Comparison of ENCODE assay signal across 8 mouse cellular contexts in genomic region chr19:8966590-8967372, GRCm38 (mm10). TPM values are rescaled to one million over a fixed set of nuclear protein-coding genes. Genes with fewer than 3 reads are reported as not detected.
DNase-seq lines count a peak whose midpoint lies in the region; ATAC-seq and TF ChIP-seq lines count a peak whose summit lies in the region.

TSS of gene Eef1g (plus strand) at chr19:8967041.

- peak; percentile 100 for ATAC-seq in heart, embryonic 15.5 days (replicated peaks; ENCODE audit: insufficient number of reproducible peaks, insufficient read depth, low FRiP score, low read depth)
- ATAC-seq in liver, embryonic 14.5 days (ENCODE audit: insufficient read depth) = peak; percentile 99
- peak; percentile 98 for ATAC-seq in neural tube, embryonic 11.5 days (ENCODE audit: insufficient read depth, low FRiP score, low TSS enrichment)
- ATAC-seq in stomach, postnatal 0 days (ENCODE audit: low FRiP score, low TSS enrichment) = peak; percentile 99

- H3K36me3 ChIP-seq in forebrain, embryonic 10.5 days (replicated peaks) = peaks cover 80% of the 10 kb centered on the region
- peaks cover 62% of the 10 kb centered on the region for H3K36me3 ChIP-seq in heart, embryonic 15.5 days
- H3K36me3 ChIP-seq in liver, embryonic 14.5 days (replicated peaks; ENCODE audit: control insufficient read depth, insufficient read depth, low read depth) = peaks cover 61% of the 10 kb centered on the region
- H3K36me3 ChIP-seq in neural tube, embryonic 11.5 days (ENCODE audit: control insufficient read depth, insufficient read depth, low read length) = peaks cover 37% of the 10 kb centered on the region
- H3K36me3 ChIP-seq in stomach, postnatal 0 days (ENCODE audit: control insufficient read depth, insufficient read depth, low read length) = peaks cover 29% of the 10 kb centered on the region

- peaks cover 30% of the 10 kb centered on the region for H3K4me1 ChIP-seq in forebrain, embryonic 10.5 days
- H3K4me1 ChIP-seq in heart, embryonic 15.5 days (replicated peaks) = peaks cover 24% of the 10 kb centered on the region
- H3K4me1 ChIP-seq in liver, embryonic 14.5 days (replicated peaks; ENCODE audit: control insufficient read depth in 2 of 2, insufficient read depth in 2 of 2, low read length in 1 of 2) = peaks cover 8% of the 10 kb centered on the region in 2 experiments
- H3K4me1 ChIP-seq in neural tube, embryonic 11.5 days (ENCODE audit: control insufficient read depth, insufficient read depth, low read length) = no peaks in the 10 kb centered on the region
- H3K4me1 ChIP-seq in stomach, postnatal 0 days (replicated peaks; ENCODE audit: control insufficient read depth, insufficient read depth) = 0 out of 2 replicates have a peak, but pooled peaks cover 3% of the 10 kb centered on the region

- DNase-seq in CD8-positive naive resting alpha-beta T cell, adult 2 months (ENCODE audit: low read depth in 2 of 2, low spot score in 2 of 2) = peak; percentile 97 to 98
- peak; percentile 96 for DNase-seq in c-Kit-positive CD71-negative TER-119-negative erythroid progenitor cells, embryonic 14.5 days (ENCODE audit: low read depth)
- DNase-seq in forebrain, embryonic 10.5 days (ENCODE audit: extremely low spot score, low spot score) = peak; percentile 99
- DNase-seq in kidney, postnatal 25 days = peak; percentile 99 to 100
- peak; percentile 99 for DNase-seq in liver, embryonic 14.5 days (ENCODE audit: low read depth in 3 of 3, low spot score in 3 of 3)
- DNase-seq in neural tube, embryonic 11.5 days (ENCODE audit: low spot score) = peak; percentile 99
- peak; percentile 100 for DNase-seq in stomach, postnatal 0 days (ENCODE audit: low spot score)

- H3K9me3 ChIP-seq in forebrain, embryonic 10.5 days = no peaks in the 10 kb centered on the region
- H3K9me3 ChIP-seq in heart, embryonic 15.5 days (replicated peaks) = no peaks in the 10 kb centered on the region
- H3K9me3 ChIP-seq in liver, embryonic 14.5 days (ENCODE audit: control insufficient read depth, low read length) = no peaks in the 10 kb centered on the region
- no peaks in the 10 kb centered on the region for H3K9me3 ChIP-seq in neural tube, embryonic 11.5 days (ENCODE audit: control insufficient read depth, low read length)
- H3K9me3 ChIP-seq in stomach, postnatal 0 days (ENCODE audit: control insufficient read depth, low read length) = no peaks in the 10 kb centered on the region

- no peaks in the 10 kb centered on the region for H3K27me3 ChIP-seq in forebrain, embryonic 10.5 days (ENCODE audit: poor library complexity, severe bottlenecking)
- H3K27me3 ChIP-seq in heart, embryonic 15.5 days = no peaks in the 10 kb centered on the region
- no peaks in the 10 kb centered on the region for H3K27me3 ChIP-seq in liver, embryonic 14.5 days (ENCODE audit: control insufficient read depth, insufficient read depth, low read length)
- H3K27me3 ChIP-seq in neural tube, embryonic 11.5 days (ENCODE audit: control insufficient read depth, insufficient read depth, low read length) = no peaks in the 10 kb centered on the region
- no peaks in the 10 kb centered on the region for H3K27me3 ChIP-seq in stomach, postnatal 0 days (ENCODE audit: control insufficient read depth, insufficient read depth, low read length)

- 2% methylated on average over 52 of the region's 52 CpGs for WGBS in forebrain, embryonic 10.5 days
- WGBS in heart, embryonic 15.5 days = under 1% methylated on average over 52 of the region's 52 CpGs
- WGBS in liver, embryonic 14.5 days (ENCODE audit: insufficient replicate concordance) = under 1% methylated on average over 52 of the region's 52 CpGs
- WGBS in neural tube, embryonic 11.5 days = under 1% methylated on average over 52 of the region's 52 CpGs
- WGBS in stomach, postnatal 0 days = under 1% methylated on average over 52 of the region's 52 CpGs

- H3K4me3 ChIP-seq in forebrain, embryonic 10.5 days = peak within 1 kb of the TSS; percentile 90
- H3K4me3 ChIP-seq in heart, embryonic 15.5 days = peak within 1 kb of the TSS; percentile 80
- peak within 1 kb of the TSS; percentile 68 to 91 for H3K4me3 ChIP-seq in liver, embryonic 14.5 days (ENCODE audit: insufficient read depth in 1 of 2, low read depth in 2 of 2, low read length in 2 of 2)
- H3K4me3 ChIP-seq in neural tube, embryonic 11.5 days (ENCODE audit: low read depth, low read length) = peak within 1 kb of the TSS; percentile 92
- H3K4me3 ChIP-seq in stomach, postnatal 0 days (ENCODE audit: low read depth, low read length) = peak within 1 kb of the TSS; percentile 82

- peak within 1 kb of the TSS; percentile 94 for H3K27ac ChIP-seq in forebrain, embryonic 10.5 days
- peak within 1 kb of the TSS; percentile 91 for H3K27ac ChIP-seq in heart, embryonic 15.5 days
- peak within 1 kb of the TSS; percentile 76 for H3K27ac ChIP-seq in liver, embryonic 14.5 days
- peak within 1 kb of the TSS; percentile 79 for H3K27ac ChIP-seq in neural tube, embryonic 11.5 days (ENCODE audit: low read depth, low read length)
- H3K27ac ChIP-seq in stomach, postnatal 0 days (replicated peaks) = peak within 1 kb of the TSS; percentile 92

- TF ChIP-seq EP300 in liver, embryonic 14.5 days (IDR thresholded peaks at IDR 0.05; ENCODE audit: low read depth) = no peak
- no peak for TF ChIP-seq EP300 in stomach, postnatal 0 days (optimal IDR thresholded peaks at IDR 0.05)

- TF ChIP-seq CTCF in liver, embryonic 14.5 days (IDR thresholded peaks at IDR 0.05; ENCODE audit: low read depth) = no peak
- no peak for TF ChIP-seq CTCF in stomach, postnatal 0 days (IDR thresholded peaks at IDR 0.05; ENCODE audit: low read depth)

- H3K9ac ChIP-seq in heart, embryonic 15.5 days = peak within 1 kb of the TSS; percentile 73
- peak within 1 kb of the TSS; percentile 73 for H3K9ac ChIP-seq in liver, embryonic 14.5 days (replicated peaks)
- peak within 1 kb of the TSS; percentile 93 for H3K9ac ChIP-seq in neural tube, embryonic 11.5 days (ENCODE audit: low read length)
- H3K9ac ChIP-seq in stomach, postnatal 0 days (ENCODE audit: low read length) = peak within 1 kb of the TSS; percentile 86

- H3K4me2 ChIP-seq in heart, embryonic 15.5 days = peak within 1 kb of the TSS; percentile 73
- H3K4me2 ChIP-seq in liver, embryonic 14.5 days (ENCODE audit: low read depth) = peak within 1 kb of the TSS; percentile 81
- peak within 1 kb of the TSS; percentile 85 for H3K4me2 ChIP-seq in neural tube, embryonic 11.5 days (ENCODE audit: low read depth)
- peak within 1 kb of the TSS; percentile 93 for H3K4me2 ChIP-seq in stomach, postnatal 0 days (replicated peaks; ENCODE audit: low read depth)

RNA-seq across cellular contexts. Expression of gene Eef1g, which starts in this region (rescaled TPM):
- 559 and 563 TPM in 2 replicates for polyA plus RNA-seq in forebrain, embryonic 10.5 days (2016; fragmentation: Nextera tagmentation; extraction: Ambion mirVana)
- polyA plus RNA-seq in heart, embryonic 15.5 days (2015; fragmentation: Nextera tagmentation; extraction: Ambion mirVana) = 216 and 256 TPM in 2 replicates
- polyA plus RNA-seq in liver, embryonic 14.5 days (2012; rRNA removed) = 120 and 178 TPM in 2 replicates
- polyA plus RNA-seq in liver, embryonic 14.5 days (2014; fragmentation: Nextera tagmentation; extraction: Ambion mirVana) = 183 and 201 TPM in 2 replicates
- polyA plus RNA-seq in neural tube, embryonic 11.5 days (2014; fragmentation: Nextera tagmentation; extraction: Ambion mirVana) = 468 and 469 TPM in 2 replicates
- polyA plus RNA-seq in stomach, postnatal 0 days (2015; fragmentation: Nextera tagmentation; extraction: Ambion mirVana) = 240 and 247 TPM in 2 replicates

Comparison
In these comparisons a context has a peak if more than half of its experiments do, and no peak if none do; other contexts are left out.
1. Peak in every context shown above with its lines: DNase-seq, ATAC-seq, H3K4me3 ChIP-seq and H3K27ac ChIP-seq.